Mouse (Mus musculus): ENCODE measurements around the gene Trabd. TPM values are rescaled to one million over a fixed set of nuclear protein-coding genes. Genes with fewer than 3 reads are reported as not detected.
A peak's percentile ranks its signal among the peaks of the same experiment; 100 is the strongest.

Gene Trabd
- 10 to 100 TPM; 27.7 to 28.2 TPM for total RNA-seq (2021)

DNA sequence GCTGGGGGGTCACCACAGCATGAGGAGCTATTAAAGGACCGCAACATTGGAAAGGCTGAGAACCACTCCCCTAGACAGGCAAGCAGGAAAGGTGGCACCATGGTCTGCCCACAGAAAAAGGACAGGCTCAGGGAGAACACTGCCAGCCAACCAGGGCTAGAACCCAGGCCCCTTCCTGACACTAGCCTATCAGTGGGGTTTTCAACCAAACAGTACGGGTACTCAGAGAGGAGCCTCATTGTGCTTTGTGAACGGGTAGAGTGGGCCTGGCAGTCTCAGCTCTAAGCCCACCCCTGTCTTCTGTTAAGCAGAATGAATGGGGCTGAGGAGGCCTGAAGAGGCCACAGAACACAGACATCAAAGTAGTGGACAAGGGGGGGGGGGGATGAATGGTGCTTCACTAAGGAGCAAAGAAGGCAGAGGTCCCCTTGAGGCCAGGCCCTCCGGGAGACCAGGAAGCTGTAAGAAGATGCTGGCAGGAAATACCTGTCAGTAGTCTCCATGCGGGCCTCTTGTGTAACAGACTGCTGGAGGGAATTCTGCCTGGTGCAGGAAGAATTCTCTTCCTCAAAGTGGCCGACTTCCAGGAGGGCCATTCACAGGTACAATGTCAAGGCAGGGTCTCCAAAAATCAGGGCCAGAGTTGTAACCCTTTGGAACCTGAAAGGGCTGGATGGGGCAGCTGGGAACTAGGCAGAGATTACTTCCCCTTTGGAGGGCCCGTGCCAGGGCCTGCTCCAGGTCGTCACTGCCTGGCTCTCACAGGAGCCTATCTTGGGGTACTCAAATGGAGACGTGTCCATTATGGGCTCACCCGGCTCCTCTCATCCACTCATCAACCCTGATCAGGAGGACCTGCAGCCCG is at the start of gene Trabd:
Gene Trabd (plus strand): TSS at position 512 of the 865 bp plus-strand sequence.
- no peak for DNase-seq
- intact Hi-C loops (cut with DNase I), result no loop called here

DNA sequence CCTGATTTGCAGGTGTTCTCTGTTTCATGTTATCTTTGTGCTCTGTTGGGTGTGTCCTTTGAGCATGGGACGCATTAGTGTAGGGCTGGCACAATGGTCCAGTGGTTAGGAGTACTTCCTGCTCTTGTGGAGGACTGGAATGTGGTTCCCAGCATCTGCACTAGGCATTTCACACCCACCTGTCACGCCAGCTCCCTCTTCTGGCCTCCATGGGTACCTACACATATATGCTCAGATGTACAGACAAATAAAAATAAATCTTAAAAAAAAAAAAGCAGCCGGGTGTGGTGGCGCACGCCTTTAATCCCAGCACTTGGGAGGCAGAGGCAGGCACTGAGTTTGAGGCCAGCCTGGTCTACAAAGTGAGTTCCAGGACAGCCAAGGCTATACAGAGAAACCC is 30.5 kb upstream of the Trabd start:
- no peak for DNase-seq
- intact Hi-C loops (cut with DNase I), result no loop called here

DNA sequence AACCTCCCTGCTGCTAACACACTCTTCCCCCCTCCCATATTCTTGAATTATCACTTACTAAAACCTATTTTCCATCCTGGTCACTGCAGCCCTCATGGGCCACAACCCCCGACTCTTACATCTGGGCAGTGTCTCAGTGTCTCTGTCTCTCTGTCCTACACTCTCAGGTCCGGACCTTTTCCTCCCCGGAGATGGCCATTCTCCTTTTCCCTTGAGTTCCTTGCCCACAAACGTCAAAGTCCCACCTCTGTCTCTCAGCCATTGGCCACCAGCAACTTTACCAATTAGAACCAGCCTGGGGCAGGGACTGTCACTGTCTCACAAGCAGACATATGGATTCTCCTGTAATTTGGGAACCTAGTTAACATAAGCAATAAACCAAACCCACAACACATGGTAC is 28.6 kb upstream of the Trabd start:
- intact Hi-C loops (cut with DNase I), result no loop called here
- DNase-seq, result no peak

DNA sequence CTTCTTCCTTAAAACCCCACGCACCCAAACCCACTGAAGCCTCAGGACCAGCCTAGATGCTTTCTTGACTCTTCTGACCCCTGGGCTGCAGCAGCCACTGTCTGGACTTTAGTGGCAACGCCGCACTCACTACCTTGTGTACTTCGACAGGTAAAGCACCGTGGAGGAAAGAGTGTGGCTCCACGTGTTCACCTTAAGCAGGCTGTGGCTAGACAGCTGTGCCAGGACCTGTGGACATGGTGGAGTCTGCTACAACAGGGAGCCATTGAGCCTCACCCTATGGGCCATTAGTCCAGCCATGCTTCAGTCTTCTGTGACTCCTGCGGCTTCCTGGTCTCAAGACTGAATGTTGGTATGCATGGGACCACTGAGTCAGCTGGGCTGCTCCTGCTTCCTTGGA is 20.3 kb upstream of the Trabd start:
- no peak for DNase-seq
- intact Hi-C loops (cut with DNase I), result no loop called here

DNA sequence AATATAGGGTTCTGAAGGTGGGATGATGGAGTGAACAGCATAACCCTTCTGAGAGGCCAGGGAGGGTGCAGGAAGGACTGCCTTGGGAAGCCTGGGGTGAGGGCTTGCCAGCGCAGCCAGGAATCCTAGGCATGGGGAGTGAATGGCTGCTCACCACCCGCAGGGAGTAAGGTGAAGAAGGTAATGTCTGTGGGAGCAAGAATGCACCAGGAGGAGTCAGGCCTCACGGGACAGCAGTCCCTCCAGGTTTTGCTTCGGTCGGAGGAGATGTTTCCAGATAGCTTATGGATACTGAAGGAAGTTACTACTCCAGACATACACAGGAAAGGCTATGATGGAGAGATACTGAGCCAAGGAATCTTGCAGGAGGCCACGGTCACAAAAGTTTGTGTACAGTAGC is 16.2 kb upstream of the Trabd start:
- DNase-seq, result no peak
- intact Hi-C loops (cut with DNase I), result no loop called here

DNA sequence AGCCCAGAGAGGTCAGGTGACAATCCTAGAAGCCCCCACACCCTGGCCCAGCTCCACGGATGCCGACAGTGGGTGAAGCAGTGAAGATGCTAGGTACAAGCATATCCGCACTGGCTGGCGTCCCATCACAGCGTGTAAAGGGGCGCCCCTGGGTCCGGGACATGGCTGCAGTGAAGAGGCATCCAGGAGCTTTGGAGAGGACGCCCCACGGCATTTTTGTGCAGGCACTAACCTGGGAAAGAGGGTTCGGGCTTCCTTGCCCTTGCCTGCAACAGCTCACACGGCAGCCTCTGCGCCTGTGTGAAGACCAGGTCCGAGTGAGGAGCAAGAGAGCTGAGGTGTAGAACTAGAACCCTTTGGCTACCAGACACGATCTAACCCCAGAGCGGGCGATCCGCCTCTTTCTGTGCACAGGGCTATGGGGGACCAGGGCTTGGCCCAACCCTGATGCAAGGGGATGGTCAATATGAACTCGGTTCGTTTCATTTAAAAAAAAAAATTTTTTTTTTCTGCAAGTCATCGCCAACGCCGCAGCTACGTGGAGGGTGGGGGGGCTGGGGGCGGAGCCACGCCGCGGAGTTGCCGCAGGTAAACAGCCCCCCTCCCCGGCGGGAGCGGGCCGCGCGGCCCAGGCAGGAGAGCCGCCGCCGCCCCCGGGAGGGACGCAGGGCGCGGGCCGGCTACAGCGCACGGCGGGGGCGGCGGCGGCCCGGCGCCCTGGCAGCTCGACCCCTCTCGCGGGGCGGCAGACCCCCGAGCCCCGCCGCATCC is 15.6 kb upstream of the Trabd start, which contains the start of gene Panx2:
Gene Panx2 (plus strand): TSS at position 574 of the 771 bp plus-strand sequence.
- intact Hi-C loops (cut with DNase I), result no loop called here

DNA sequence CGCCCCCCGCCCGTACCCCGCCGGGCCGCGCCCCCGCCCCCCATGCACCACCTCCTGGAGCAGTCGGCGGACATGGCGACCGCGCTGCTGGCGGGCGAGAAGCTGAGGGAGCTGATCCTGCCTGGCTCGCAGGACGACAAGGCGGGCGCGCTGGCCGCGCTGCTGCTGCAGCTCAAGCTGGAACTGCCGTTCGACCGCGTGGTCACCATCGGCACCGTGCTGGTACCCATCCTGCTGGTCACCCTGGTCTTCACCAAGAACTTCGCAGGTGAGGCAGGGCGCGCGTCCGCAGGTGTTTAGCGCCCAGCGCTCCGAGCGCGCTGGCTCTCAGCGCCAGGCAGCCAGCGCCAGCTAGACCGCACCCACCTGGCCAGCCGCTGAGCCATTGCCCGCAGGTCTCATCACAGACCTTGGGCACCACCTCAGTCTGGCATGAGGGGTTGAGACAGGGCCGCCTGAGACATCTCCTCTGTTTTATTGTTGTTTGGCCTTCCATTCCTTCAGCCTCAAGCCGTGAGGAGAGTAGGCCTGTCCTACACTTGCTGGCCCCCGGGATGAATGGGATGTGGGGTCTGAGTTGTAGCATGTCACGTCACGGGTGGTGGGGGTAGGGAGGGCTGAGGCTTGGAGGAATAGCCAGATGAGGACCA is 14.8 kb upstream of the Trabd start:
- DNase-seq, result peak; percentile 47
- intact Hi-C loops (cut with DNase I), result no loop called here

More for the DNA sequence above, 15.6 kb upstream of the Trabd start, which contains the start of gene Panx2:
- no peak for DNase-seq

DNA sequence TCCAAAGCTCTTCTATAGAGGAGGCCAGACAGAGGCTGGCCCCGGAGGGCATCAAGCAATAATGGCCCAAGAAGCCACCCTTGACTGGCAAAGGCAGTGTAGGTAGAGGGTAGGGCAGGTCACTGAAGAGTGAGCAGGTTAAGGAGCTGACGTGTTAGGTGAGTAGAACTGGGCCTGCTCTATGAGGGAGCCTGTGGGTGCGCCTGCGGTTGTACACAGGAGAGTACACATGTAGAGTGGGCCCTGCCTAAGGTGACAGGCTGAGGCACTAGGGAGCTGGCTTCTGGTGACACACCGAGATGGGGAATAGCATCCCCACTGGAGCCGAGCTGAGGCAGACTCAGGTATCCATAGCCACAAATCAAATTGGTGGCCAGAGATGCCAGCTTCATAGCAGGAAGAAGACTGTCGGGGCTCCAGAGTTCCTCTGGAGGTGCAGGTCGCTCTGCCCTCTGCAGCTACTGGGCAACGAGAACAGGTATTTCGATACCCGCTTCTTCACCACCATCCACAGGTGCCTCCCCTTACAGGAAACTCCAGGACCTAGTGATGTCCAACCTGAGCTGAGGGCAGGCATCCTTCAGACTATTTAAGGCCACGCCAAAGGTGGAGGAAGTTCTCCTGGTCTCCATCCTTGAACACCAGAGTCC is 14.0 kb upstream of the Trabd start:
- intact Hi-C loops (cut with DNase I), result no loop called here
- no peak for DNase-seq

DNA sequence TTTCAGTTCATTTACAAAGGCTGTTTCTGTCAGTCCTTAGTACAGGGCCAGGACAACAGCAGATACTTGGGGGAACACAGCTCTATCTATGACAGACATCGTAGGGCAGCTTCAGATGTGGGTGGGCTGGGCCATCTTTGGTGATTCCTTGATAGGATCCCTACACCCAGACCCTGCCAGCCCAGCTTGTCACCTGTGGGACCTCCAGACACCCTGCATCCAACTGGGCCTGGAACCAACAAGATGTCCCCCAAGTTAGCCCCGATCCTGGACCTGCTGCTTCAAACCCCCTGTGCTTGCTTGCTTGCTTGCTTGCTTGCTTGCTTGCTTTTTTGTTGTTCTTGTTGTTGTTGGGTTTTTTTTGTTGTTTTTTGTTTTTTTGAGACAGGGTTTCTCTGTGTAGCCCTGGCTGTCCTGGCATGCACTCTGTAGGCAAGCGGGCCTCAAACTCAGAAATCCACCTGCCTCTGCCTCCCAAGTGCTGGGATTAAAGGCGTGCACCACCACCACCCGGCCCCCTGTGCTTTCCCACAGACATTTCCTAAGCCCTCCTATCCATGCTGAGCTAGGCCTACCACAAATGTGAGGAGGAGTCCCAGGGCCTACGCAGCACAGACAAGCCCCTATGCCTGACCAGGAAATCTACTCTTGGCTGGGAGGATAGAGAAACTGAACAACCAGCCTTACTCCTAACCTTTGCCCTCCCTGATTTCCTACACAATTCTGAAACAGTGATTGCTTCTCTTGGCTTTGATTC is 13.0 kb upstream of the Trabd start:
- intact Hi-C loops (cut with DNase I), result no loop called here
- no peak for DNase-seq

DNA sequence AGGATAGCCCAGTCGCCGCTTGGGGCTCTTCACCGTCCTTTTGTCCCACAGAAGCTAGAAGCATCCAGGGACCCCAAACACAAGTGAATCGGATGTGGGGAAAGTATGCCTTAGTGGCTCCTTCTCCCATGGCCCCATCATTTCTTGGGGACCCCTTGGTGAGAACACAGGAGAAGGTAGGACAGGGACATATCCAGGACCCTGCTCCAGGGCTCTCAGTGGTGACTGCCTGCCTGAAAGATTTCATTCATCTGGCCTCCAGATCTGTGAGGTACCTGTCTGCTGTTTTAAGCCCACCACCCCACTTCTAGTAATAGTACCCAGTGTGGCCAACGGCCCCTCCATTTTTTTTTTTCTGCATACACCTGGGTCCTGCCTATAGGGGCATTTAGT is 12.4 kb upstream of the Trabd start:
- DNase-seq, result no peak
- intact Hi-C loops (cut with DNase I), result no loop called here

DNA sequence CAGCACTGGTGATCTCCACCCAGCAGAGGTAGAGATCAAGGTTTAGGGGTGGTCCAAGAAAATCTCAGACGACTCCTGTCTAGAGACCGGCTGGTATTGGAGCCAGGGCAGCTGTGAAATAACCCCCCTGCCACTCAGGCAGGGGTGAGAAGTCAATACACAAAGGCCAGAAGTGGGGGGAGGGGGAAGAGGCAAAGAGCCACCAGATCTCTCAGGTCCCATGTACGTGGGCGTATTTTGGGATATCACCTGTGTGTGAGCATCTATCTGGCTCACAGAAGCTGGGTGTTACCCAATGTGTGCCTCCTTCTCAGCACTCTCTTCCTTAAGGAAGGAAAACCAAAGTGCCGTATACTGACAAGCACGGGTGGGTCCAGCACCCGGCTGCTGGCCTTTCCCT is 11.9 kb upstream of the Trabd start:
- DNase-seq, result no peak
- intact Hi-C loops (cut with DNase I), result no loop called here

DNA sequence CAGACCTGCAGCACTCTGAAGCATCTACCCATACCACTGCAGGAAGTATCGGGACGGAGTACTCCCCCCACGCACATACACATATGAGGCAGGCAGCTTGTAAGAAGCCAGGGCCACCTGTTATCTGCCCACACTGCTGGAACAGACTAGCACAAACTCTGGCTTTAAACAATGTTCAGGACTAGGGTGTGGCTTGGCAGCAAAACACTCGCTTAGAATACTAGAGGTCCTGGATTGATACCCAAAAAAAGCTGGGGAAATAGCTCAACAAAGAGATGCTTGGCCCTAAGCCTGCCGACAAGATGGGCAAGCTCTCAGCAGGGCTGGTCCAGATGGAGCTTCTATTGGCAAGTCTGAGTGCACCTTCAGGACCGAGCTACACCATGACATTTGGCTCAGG is 11.4 kb upstream of the Trabd start:
- intact Hi-C loops (cut with DNase I), result no loop called here
- DNase-seq, result no peak

DNA sequence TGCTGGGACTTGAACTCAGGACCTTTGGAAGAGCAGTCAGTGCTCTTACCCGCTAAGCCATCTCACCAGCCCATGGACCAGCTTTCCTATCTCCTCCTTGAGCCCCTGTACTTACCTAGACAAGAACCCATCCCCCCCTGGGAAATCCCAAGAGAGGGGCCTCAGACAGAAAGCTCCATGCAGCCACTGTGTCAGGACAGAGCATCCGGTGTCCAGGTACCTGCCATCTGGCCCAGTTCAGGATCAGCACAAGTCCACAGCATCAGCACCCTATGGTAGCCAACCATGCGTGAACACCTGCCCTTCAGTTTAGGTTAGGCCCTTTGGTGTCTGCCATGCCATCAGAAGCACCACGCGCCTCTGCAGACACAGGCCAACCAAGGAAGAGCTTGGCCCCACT is 10.0 kb upstream of the Trabd start:
- DNase-seq, result no peak

DNA sequence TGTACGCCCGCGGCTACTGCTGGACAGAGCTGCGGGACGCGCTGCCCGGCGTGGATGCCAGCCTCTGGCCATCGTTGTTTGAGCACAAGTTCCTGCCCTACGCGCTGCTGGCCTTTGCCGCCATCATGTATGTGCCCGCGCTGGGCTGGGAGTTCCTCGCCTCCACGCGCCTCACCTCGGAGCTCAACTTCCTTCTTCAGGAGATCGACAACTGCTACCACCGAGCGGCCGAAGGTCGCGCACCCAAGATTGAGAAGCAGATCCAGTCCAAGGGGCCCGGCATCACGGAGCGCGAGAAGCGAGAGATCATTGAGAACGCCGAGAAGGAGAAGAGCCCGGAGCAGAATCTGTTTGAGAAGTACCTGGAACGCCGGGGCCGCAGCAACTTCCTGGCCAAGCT is 7.3 kb upstream of the Trabd start:
- no peak for DNase-seq
- intact Hi-C loops (cut with DNase I), result no loop called here

More for the DNA sequence above, 10.0 kb upstream of the Trabd start:
- intact Hi-C loops (cut with DNase I), result no loop called here

DNA sequence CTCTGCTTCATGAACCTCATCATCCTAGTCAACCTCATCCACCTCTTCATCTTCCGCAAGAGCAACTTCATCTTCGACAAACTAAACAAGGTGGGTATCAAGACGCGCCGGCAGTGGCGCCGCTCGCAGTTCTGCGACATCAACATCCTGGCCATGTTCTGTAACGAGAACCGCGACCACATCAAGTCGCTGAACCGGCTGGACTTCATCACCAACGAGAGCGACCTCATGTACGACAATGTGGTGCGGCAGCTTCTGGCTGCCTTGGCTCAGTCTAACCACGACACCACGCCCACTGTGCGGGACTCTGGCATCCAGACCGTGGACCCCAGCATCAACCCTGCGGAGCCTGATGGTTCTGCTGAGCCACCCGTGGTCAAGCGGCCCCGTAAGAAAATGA is 6.7 kb upstream of the Trabd start:
- no peak for DNase-seq
- intact Hi-C loops (cut with DNase I), result no loop called here

DNA sequence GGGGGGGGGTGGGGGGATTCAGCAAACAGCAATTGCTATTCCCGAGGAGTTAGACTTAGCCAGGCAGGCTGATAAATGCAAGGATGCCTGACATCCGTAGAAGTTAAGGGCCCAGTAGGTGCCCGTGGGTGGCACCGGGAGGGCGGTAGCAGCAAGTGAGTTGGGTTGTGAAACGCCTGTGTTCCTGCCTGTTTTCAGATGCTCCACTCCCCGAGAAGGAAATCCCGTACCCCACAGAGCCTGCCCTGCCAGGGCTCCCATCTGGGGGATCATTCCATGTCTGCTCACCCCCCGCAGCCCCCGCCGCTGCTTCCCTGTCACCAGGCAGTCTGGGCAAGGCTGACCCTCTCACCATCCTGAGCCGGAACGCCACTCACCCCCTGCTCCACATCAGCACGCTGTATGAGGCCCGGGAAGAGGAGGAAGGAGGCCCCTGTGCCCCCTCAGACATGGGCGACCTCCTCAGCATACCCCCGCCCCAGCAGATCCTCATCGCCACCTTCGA is 5.5 kb upstream of the Trabd start:
- no peak for DNase-seq
- intact Hi-C loops (cut with DNase I), result no loop called here

DNA sequence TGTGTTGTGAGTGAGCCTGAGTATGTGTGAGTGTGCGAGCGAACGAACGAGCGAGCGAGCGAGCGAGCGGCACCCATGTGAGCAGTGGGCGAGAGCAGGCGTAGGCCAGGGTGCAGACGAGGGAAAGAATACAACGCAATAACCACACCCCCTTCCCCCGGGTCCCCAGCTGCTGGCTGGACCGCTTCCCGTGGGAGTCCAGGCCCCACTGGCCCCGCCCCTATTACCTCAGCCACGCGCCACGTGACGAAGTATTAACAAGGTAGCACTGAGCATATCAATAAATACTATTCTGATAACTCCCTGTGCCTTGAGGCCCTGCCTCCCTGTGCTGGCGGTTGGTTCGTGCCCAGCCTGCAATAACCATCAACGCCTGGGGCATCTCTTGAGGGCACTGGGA is 4.3 kb upstream of the Trabd start:
- intact Hi-C loops (cut with DNase I), result no loop called here
- no peak for DNase-seq

DNA sequence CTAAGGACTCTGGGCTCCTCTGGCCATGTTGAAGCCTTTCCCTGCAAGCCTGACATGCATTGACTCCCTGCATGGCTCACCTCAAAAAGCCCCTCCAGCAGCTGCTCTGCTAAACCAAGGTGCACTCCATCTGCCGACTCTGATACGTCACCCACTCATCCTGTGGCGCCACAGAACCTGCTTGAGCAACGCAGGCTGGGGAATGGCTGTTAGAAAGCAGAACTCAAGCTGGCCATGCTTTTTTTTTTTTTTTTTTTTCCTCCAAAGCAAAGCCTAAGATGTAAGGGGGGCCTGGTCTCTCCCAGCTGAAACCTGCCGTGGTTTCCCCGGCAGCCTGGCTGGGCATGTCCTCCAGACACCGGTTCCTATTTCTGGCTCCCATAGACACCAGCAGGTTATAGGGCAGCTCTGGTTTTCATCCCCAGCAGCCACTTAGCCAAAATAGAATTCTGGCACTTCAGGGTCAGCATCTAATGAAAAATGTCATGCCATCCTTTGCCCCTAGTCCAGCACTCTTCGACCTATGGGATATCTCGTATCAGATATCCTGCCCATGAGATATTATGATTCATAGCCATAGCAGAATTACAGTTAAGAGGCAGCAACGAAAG is 826 bp upstream of the Trabd start:
- intact Hi-C loops (cut with DNase I), result no loop called here
- no peak for DNase-seq

DNA sequence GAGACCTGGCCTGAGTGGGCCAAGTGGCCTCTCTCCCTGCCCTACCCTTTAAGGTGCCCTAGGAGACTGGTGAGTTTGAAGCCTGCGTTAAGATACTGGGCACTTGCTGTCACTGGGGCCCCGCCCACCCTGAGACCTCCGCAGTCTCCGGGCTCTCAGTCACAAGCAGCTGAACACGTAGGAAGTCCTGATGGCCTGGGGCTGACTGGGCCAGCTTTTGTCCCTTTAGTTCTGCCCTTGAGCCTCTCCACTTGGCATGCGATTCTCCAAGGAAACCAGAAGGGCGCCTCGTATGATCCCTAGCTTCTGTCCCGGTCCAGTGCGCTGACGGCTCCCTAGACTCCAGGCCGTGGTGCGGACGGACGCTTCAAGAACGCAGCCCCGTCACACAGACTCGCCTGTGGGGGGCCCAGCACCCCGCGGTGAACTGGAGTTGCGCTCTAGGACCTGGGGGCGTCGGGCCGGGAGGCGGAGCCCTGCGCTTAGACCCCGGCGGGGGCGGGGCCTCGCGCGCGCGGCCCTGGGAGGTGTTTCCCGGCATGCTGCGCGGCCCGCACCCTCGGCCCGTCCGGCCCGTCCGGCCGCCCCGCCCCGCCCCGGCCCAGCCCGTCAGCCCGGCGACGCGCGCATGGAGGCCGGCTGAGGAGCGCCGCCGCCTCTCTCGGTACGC is 689 bp downstream of the Trabd start:
- intact Hi-C loops (cut with DNase I), result no loop called here
- DNase-seq, result peak; percentile 91
